Mouse (Mus musculus) stomach, postnatal 0 days (tissue): ENCODE measurements around the gene Vax1. TPM values are rescaled to one million over a fixed set of nuclear protein-coding genes. Genes with fewer than 3 reads are reported as not detected.

Experiments used
- ATAC-seq: fragments of 200-750 bp; cut with Nextera tagmentation; 2 replicates; pipeline ENCODE4 v1.8.0; 2017; ENCODE audit not compliant: low FRiP score, low TSS enrichment
- DNase-seq: peaks from one replicate; pipeline ENCODE4 v3.0.0-alpha.2; 2016; ENCODE audit warnings: low spot score
- H3K27ac ChIP-seq: fragments of 300-500 bp; sonication (generic); replicated peaks from 2 replicates; pipeline ENCODE4 v1.5.1; 2014; ENCODE audit warnings: mild to moderate bottlenecking, control low read depth
- H3K27me3 ChIP-seq: fragments of 300-500 bp; sonication (generic); 2 replicates; pipeline ENCODE4 v1.6.1; 2014; ENCODE audit warnings: low read length; ENCODE audit not compliant: control insufficient read depth, insufficient read depth
- H3K36me3 ChIP-seq: fragments of 300-500 bp; sonication (generic); 2 replicates; pipeline ENCODE4 v1.6.1; 2014; ENCODE audit warnings: low read length, mixed read lengths; ENCODE audit not compliant: control insufficient read depth, insufficient read depth
- H3K4me1 ChIP-seq: fragments of 300-500 bp; sonication (generic); replicated peaks from 2 replicates; pipeline ENCODE4 v1.6.1; 2014; ENCODE audit warnings: antibody characterized with exemption; ENCODE audit not compliant: control insufficient read depth, insufficient read depth
- H3K4me2 ChIP-seq: fragments of 300-500 bp; sonication (generic); replicated peaks from 2 replicates; pipeline ENCODE4 v1.6.1; 2014; ENCODE audit warnings: low read depth, mild to moderate bottlenecking, control low read depth, moderate library complexity
- H3K4me3 ChIP-seq: fragments of 300-500 bp; sonication (generic); 2 replicates; pipeline ENCODE4 v1.5.1; 2014; ENCODE audit warnings: low read depth, low read length, control low read depth
- H3K9ac ChIP-seq: fragments of 300-500 bp; sonication (generic); 2 replicates; pipeline ENCODE4 v1.6.1; 2014; ENCODE audit warnings: mild to moderate bottlenecking, low read length, control low read depth, mixed read lengths
- H3K9me3 ChIP-seq: fragments of 300-500 bp; sonication (generic); 2 replicates; pipeline ENCODE4 v1.6.1; 2016; ENCODE audit warnings: low read length; ENCODE audit not compliant: control insufficient read depth
- CTCF ChIP-seq: IDR thresholded peaks from 2 replicates; pipeline ENCODE4 v1.5.1; 2016; ENCODE audit warnings: antibody characterized with exemption, low read depth, mild to moderate bottlenecking, moderate library complexity
- EP300 ChIP-seq: optimal IDR thresholded peaks from 2 replicates; pipeline ENCODE3; 2016; ENCODE audit warnings: antibody characterized with exemption
- WGBS: fragments of 180-500 bp; shearing (Covaris S2); extraction: QIAGEN DNeasy Blood & Tissue Kit; methylation state at CpG from one replicate; pipeline ENCODE4 v1.1.7; 2014; 5-methylcytosine and 5-hydroxymethylcytosine counted together
- polyA plus RNA-seq: library from polyadenylated mRNA; unstranded; fragments of >200 nt; fragmentation: Nextera tagmentation; extraction: Ambion mirVana; gene quantifications from 2 replicates; pipeline ENCODE4 v1.2.1, GENCODE M21; 2015

The Vax1 gene
- polyA plus RNA-seq, 1 experiment from 2014 or later, result not detected

DNA sequence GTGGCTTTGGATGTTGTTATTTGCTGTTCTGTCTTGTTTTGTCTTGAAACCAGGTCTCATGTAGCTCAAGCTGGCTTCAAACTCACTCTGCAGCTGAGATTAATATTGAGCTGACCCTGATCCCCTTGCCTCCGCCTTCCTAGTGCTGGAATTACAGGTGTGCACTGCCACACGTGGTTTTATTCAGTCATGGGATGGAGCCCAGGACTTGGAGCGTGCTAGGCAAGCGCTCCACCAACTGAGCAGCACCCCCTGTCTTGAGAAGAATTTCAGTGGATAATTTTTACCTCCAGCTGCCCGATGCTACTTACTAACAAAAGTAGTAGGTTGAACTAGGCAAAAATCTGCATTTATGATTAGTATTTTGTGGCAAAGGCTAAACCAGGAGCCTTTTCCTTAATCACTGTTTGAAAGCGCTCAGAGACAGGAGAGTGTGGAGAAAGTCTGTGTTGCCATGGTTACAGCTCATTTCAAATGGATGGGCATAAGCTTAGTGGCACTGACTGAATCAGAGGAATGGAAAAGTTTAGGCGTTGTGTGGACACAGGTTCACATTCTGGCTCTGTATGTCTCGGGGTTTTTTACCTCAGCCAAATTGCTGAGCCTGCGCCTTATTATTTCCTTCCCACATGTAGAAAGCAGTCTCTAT, 24.2 kb downstream of the Vax1 start:
- no peak for TF ChIP-seq EP300
- no peak for TF ChIP-seq CTCF
- Histone ChIP-seq H3K36me3 (no peaks in the 10 kb centered on the region), H3K4me1 (no peaks in the 10 kb centered on the region), H3K9ac (no peak overlapping the region), H3K27ac (no peak overlapping the region), H3K4me2 (no peak overlapping the region), H3K4me3 (no peak overlapping the region), H3K27me3 (no peaks in the 10 kb centered on the region), H3K9me3 (no peaks in the 10 kb centered on the region)
- ATAC-seq, result no peak
- DNase-seq, result no peak
- WGBS, result 58% methylated on average over 9 of the region's 9 CpGs

DNA sequence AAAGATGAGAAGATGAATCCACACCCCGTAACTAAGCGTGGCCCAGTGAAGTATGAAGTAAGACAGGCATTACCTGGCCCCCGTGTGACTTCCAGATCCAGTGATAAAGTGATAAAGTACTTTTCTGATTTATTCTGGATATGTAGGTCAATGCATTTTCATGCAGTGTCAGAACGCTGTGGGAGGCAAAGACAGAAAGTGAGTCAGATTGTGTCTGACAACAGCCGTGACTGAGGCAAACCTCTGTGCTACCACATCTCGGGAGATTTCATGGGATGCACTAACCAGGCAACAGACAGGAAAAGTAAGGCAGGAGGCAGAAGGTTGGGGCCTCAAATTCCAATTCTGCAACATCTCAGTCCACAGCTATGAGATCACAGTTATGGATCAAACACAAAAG, 24.8 kb downstream of the Vax1 start:
- no peaks in the 10 kb centered on the region for H3K9me3 ChIP-seq
- H3K36me3 ChIP-seq, result no peaks in the 10 kb centered on the region
- no peak for TF ChIP-seq EP300
- TF ChIP-seq CTCF, result no peak
- H3K27me3 ChIP-seq, result no peaks in the 10 kb centered on the region
- no peaks in the 10 kb centered on the region for H3K4me1 ChIP-seq
- 73% methylated on average over 6 of the region's 6 CpGs for WGBS
- no peak overlapping the region for H3K4me3 ChIP-seq
- no peak overlapping the region for H3K4me2 ChIP-seq
- H3K9ac ChIP-seq, result no peak overlapping the region
- no peak overlapping the region for H3K27ac ChIP-seq
- no peak for ATAC-seq
- DNase-seq, result no peak

DNA sequence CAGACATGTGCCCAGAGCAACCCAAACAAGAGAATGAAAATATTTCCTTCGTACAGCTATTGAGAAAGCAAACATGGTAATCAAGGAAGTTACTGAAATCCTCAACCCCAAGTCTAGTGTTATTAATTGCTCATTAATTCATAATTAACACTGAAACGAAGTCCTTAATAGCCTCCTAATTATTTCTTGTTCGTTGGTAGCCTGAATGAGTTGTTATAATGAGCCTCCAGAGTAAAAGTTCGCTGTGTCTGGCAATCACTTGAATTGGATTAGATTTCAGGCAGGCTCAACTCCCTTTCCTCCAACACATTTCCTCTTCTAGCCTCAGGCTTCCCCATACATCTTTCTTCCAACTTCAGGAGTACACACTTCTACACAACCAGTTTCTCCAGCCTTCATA, 27.6 kb downstream of the Vax1 start:
- TF ChIP-seq EP300 (no peak), CTCF (no peak)
- H3K27me3 ChIP-seq, result no peaks in the 10 kb centered on the region
- H3K27ac ChIP-seq, result no peak overlapping the region
- H3K4me2 ChIP-seq, result no peak overlapping the region
- no peak for ATAC-seq
- H3K9me3 ChIP-seq, result no peaks in the 10 kb centered on the region
- WGBS, result 62% methylated on average over 4 of the region's 4 CpGs
- no peaks in the 10 kb centered on the region for H3K4me1 ChIP-seq
- H3K36me3 ChIP-seq, result no peaks in the 10 kb centered on the region
- no peak overlapping the region for H3K9ac ChIP-seq
- no peak overlapping the region for H3K4me3 ChIP-seq
- no peak for DNase-seq

DNA sequence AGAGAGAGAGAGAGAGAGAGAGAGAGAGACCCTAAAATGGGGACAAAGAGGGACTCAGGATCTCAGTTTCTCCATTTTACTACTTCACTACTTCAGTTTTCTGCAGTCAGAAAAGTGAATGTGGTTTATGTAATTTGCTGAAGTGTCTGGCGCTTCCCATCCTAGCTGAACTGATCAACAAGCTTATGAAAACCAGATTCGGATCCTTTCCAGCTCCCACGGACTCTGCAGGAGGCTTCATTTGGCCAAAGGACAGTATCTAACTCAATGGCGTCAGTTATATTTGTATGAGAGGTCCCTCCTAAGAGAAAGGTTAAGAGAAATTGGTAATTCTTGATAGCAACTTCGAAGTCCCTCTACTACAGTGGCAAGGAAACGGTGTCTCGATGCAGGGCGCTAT, 34.5 kb downstream of the Vax1 start:
- H3K9ac ChIP-seq, result no peak overlapping the region
- 70% methylated on average over 8 of the region's 8 CpGs for WGBS
- H3K27me3 ChIP-seq, result no peaks in the 10 kb centered on the region
- no peaks in the 10 kb centered on the region for H3K9me3 ChIP-seq
- DNase-seq (no peak), ATAC-seq (no peak)
- no peaks in the 10 kb centered on the region for H3K36me3 ChIP-seq
- no peak overlapping the region for H3K4me3 ChIP-seq
- H3K4me2 ChIP-seq, result no peak overlapping the region
- H3K4me1 ChIP-seq, result no peaks in the 10 kb centered on the region
- H3K27ac ChIP-seq, result no peak overlapping the region
- TF ChIP-seq CTCF (no peak), EP300 (no peak)

DNA sequence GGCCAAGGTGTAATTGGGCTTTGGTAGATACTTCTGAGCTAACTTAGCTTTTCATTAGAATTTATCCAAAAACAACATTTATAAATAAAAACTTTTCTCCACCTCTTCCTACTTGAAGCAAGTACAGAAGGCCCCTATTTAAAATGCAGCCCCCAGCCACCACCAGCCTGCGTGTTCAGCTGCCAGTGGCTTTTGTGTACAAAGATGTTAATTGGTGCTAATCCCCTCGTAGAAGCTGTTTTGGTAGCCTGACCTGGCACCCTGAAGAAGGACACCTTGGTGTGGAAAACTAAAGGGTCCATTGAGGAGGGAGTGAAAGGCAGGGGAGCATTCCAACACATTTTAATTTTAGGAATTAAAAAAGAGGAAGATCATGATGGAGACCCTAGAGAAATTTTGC, 34.9 kb downstream of the Vax1 start:
- TF ChIP-seq CTCF (no peak), EP300 (no peak)
- DNase-seq, result no peak
- WGBS, result 42% methylated on average over 2 of the region's 2 CpGs
- Histone ChIP-seq H3K27me3 (no peaks in the 10 kb centered on the region), H3K4me3 (no peak overlapping the region), H3K4me2 (no peak overlapping the region), H3K9ac (no peak overlapping the region), H3K4me1 (no peaks in the 10 kb centered on the region), H3K36me3 (no peaks in the 10 kb centered on the region), H3K9me3 (no peaks in the 10 kb centered on the region), H3K27ac (no peak overlapping the region)
- no peak for ATAC-seq

DNA sequence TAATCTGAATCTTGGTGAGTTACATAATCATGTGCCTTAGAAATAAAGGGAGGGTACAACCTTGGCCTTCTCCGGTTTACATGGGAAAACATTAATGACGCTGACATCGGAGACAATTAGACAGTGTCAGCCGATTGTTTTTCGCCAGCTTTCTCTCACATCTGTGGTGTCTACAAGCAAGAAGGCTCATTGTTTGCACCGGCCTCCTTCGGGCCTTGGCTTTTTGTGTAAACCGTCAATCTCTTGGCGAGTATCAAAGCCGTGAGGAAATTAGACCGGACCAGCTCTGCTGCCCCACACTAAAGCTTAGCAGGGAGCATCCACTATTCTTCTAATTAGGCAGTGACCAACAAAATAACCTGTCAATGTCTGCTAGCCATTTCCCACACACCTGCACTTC, 36.7 kb downstream of the Vax1 start:
- H3K4me3 ChIP-seq, result no peak overlapping the region
- H3K36me3 ChIP-seq, result no peaks in the 10 kb centered on the region
- TF ChIP-seq EP300, result no peak
- TF ChIP-seq CTCF, result no peak
- DNase-seq, result no peak
- no peak overlapping the region for H3K27ac ChIP-seq
- WGBS, result 54% methylated on average over 11 of the region's 11 CpGs
- no peak for ATAC-seq
- no peak overlapping the region for H3K9ac ChIP-seq
- no peaks in the 10 kb centered on the region for H3K4me1 ChIP-seq
- no peaks in the 10 kb centered on the region for H3K9me3 ChIP-seq
- no peak overlapping the region for H3K4me2 ChIP-seq
- H3K27me3 ChIP-seq, result no peaks in the 10 kb centered on the region
